Mouse (Mus musculus): ENCODE results near the gene D17Wsu92e. TPM values are rescaled to one million over a fixed set of nuclear protein-coding genes. Genes with fewer than 3 reads are reported as not detected.
A peak's percentile ranks its signal among the peaks of the same experiment; 100 is the strongest.

D17Wsu92e gene
- polyA plus RNA-seq, 1 experiment from 2014 or later: 12.1 TPM

GRCm38 (mm10) chr17:27716804-27717203, 103.6 kb downstream of the D17Wsu92e start:
- peak; percentile 73 for DNase-seq (ENCODE audit: low spot score)
- H3K27ac ChIP-seq (replicated peaks): peak overlapping the region; percentile 75

GRCm38 (mm10) chr17:27712832-27713231, 107.6 kb downstream of the D17Wsu92e start:
- Histone ChIP-seq H3K27ac (replicated peaks) (no peak overlapping the region), H3K9me3 (replicated peaks) (no peaks in the 10 kb centered on the region), H3K4me3 (no peak overlapping the region), H3K27me3 (ENCODE audit: low read depth, poor library complexity, severe bottlenecking) (peaks cover 55% of the 10 kb centered on the region), H3K36me3 (no peaks in the 10 kb centered on the region), H3K4me1 (peaks cover 40% of the 10 kb centered on the region)
- DNase-seq (ENCODE audit: low spot score): no peak
- 85% methylated on average over 1 of the region's 1 CpGs for WGBS

More at GRCm38 (mm10) chr17:27716804-27717203, 103.6 kb downstream of the D17Wsu92e start:
- WGBS: 4% methylated on average over 16 of the region's 16 CpGs
- H3K4me1 ChIP-seq: peaks cover 50% of the 10 kb centered on the region
- H3K27me3 ChIP-seq (ENCODE audit: low read depth, poor library complexity, severe bottlenecking): peaks cover 55% of the 10 kb centered on the region
- peak overlapping the region; percentile 50 for H3K4me3 ChIP-seq
- H3K9me3 ChIP-seq (replicated peaks): no peaks in the 10 kb centered on the region
- H3K36me3 ChIP-seq: no peaks in the 10 kb centered on the region

- WGBS: 76% methylated on average over 5 of the region's 5 CpGs
- Histone ChIP-seq H3K4me3 (no peak overlapping the region), H3K36me3 (no peaks in the 10 kb centered on the region), H3K27me3 (ENCODE audit: low read depth, poor library complexity, severe bottlenecking) (peaks cover 63% of the 10 kb centered on the region), H3K4me1 (peaks cover 32% of the 10 kb centered on the region), H3K27ac (replicated peaks) (no peak overlapping the region), H3K9me3 (replicated peaks) (no peaks in the 10 kb centered on the region)
- DNase-seq (ENCODE audit: low spot score): no peak
These were observed 110.8 kb downstream of the D17Wsu92e start for GRCm38 (mm10) chr17:27709650-27710049.

GRCm38 (mm10) chr17:27707954-27708661, 112.3 kb downstream of the D17Wsu92e start:
- H3K27ac ChIP-seq (replicated peaks): peak overlapping the region; percentile 59; the same call in 1 of the 2 replicates
- 7% methylated on average over 25 of the region's 25 CpGs for WGBS
- peaks cover 70% of the 10 kb centered on the region for H3K27me3 ChIP-seq (ENCODE audit: low read depth, poor library complexity, severe bottlenecking)
- H3K4me1 ChIP-seq: peaks cover 32% of the 10 kb centered on the region
- H3K36me3 ChIP-seq: no peaks in the 10 kb centered on the region
- DNase-seq (ENCODE audit: low spot score): peak; percentile 99
- H3K4me3 ChIP-seq: peak overlapping the region; percentile 51
- H3K9me3 ChIP-seq (replicated peaks): no peaks in the 10 kb centered on the region

- Histone ChIP-seq H3K4me1 (peaks cover 51% of the 10 kb centered on the region), H3K27me3 (ENCODE audit: low read depth, poor library complexity, severe bottlenecking) (peaks cover 81% of the 10 kb centered on the region), H3K27ac (replicated peaks) (no peak overlapping the region), H3K9me3 (replicated peaks) (no peaks in the 10 kb centered on the region), H3K36me3 (no peaks in the 10 kb centered on the region), H3K4me3 (no peak overlapping the region)
- DNase-seq (ENCODE audit: low spot score): no peak
- 34% methylated on average over 10 of the region's 10 CpGs for WGBS
These were observed 114.8 kb downstream of the D17Wsu92e start for GRCm38 (mm10) chr17:27705661-27706060.

- Histone ChIP-seq H3K36me3 (no peaks in the 10 kb centered on the region), H3K27ac (replicated peaks) (no peak overlapping the region), H3K4me1 (peaks cover 41% of the 10 kb centered on the region), H3K27me3 (ENCODE audit: low read depth, poor library complexity, severe bottlenecking) (peaks cover 65% of the 10 kb centered on the region), H3K4me3 (no peak overlapping the region), H3K9me3 (replicated peaks) (peaks cover 8% of the 10 kb centered on the region)
- WGBS: 67% methylated on average over 5 of the region's 5 CpGs
- no peak for DNase-seq (ENCODE audit: low spot score)
These were observed 116.4 kb downstream of the D17Wsu92e start for GRCm38 (mm10) chr17:27703961-27704621.

- peak; percentile 80 for DNase-seq (ENCODE audit: low spot score)
- 1% methylated on average over 34 of the region's 34 CpGs for WGBS
- H3K36me3 ChIP-seq: no peaks in the 10 kb centered on the region
- peak overlapping the region; percentile 67; the same call in 1 of the 2 replicates for H3K27ac ChIP-seq (replicated peaks)
- peaks cover 25% of the 10 kb centered on the region for H3K4me1 ChIP-seq
- peaks cover 17% of the 10 kb centered on the region for H3K9me3 ChIP-seq (replicated peaks)
- peaks cover 54% of the 10 kb centered on the region for H3K27me3 ChIP-seq (ENCODE audit: low read depth, poor library complexity, severe bottlenecking)
- peak overlapping the region; percentile 49 for H3K4me3 ChIP-seq
These were observed 117.9 kb downstream of the D17Wsu92e start for GRCm38 (mm10) chr17:27702518-27702917.

- Histone ChIP-seq H3K27me3 (ENCODE audit: low read depth, poor library complexity, severe bottlenecking) (peaks cover 47% of the 10 kb centered on the region), H3K36me3 (no peaks in the 10 kb centered on the region), H3K4me1 (peaks cover 22% of the 10 kb centered on the region), H3K27ac (replicated peaks) (0 out of 2 replicates have a peak overlapping the region, but pooled peaks have one; percentile 17), H3K4me3 (peak overlapping the region; percentile 11; the same call in 1 of the 2 replicates), H3K9me3 (replicated peaks) (peaks cover 17% of the 10 kb centered on the region)
- no peak for DNase-seq (ENCODE audit: low spot score)
- WGBS: 78% methylated on average over 6 of the region's 6 CpGs
These were observed 118.6 kb downstream of the D17Wsu92e start for GRCm38 (mm10) chr17:27701856-27702255.

Other genes with a start within 250 kb of the D17Wsu92e start
- 90.0 and 109 TPM in 2 replicates for gene Nudt3, start 197.2 kb downstream of the D17Wsu92e start, polyA plus RNA-seq (2016; fragmentation: Nextera tagmentation; extraction: Ambion mirVana)
- not detected in 2 replicates for gene RPS10-NUDT3, start 185.4 kb downstream of the D17Wsu92e start, polyA plus RNA-seq (2016; fragmentation: Nextera tagmentation; extraction: Ambion mirVana)
- gene Rps10, start 184.0 kb downstream of the D17Wsu92e start, polyA plus RNA-seq (2016; fragmentation: Nextera tagmentation; extraction: Ambion mirVana): 731 and 876 TPM in 2 replicates
- gene Pacsin1, start 165.1 kb downstream of the D17Wsu92e start, polyA plus RNA-seq (2016; fragmentation: Nextera tagmentation; extraction: Ambion mirVana): 3.1 and 3.3 TPM in 2 replicates
- 0.16 and 0.25 TPM in 2 replicates for gene Spdef, start 91.7 kb downstream of the D17Wsu92e start, polyA plus RNA-seq (2016; fragmentation: Nextera tagmentation; extraction: Ambion mirVana)
- gene Snrpc, start 17.5 kb upstream of the D17Wsu92e start, polyA plus RNA-seq (2016; fragmentation: Nextera tagmentation; extraction: Ambion mirVana): 403 and 447 TPM in 2 replicates
- 6.3 and 6.6 TPM in 2 replicates for gene Uhrf1bp1, start 35.8 kb upstream of the D17Wsu92e start, polyA plus RNA-seq (2016; fragmentation: Nextera tagmentation; extraction: Ambion mirVana)
- 19.3 and 31.9 TPM in 2 replicates for gene Anks1, start 88.7 kb upstream of the D17Wsu92e start, polyA plus RNA-seq (2016; fragmentation: Nextera tagmentation; extraction: Ambion mirVana)
- 95.5 and 96.3 TPM in 2 replicates for gene Taf11, start 89.2 kb upstream of the D17Wsu92e start, polyA plus RNA-seq (2016; fragmentation: Nextera tagmentation; extraction: Ambion mirVana)